Mouse (Mus musculus): ENCODE data around the gene Olfr825. TPM values are rescaled to one million over a fixed set of nuclear protein-coding genes. Genes with fewer than 3 reads are reported as not detected.
"Not testable (repeated sequence)": the region's sequence is repeated elsewhere in the genome, so short reads cannot be mapped to it uniquely, and the experiment has no call there.

The Olfr825 gene
- polyA plus RNA-seq (2015; fragmentation: Nextera tagmentation; extraction: Ambion mirVana), result not detected in 2 replicates

DNA sequence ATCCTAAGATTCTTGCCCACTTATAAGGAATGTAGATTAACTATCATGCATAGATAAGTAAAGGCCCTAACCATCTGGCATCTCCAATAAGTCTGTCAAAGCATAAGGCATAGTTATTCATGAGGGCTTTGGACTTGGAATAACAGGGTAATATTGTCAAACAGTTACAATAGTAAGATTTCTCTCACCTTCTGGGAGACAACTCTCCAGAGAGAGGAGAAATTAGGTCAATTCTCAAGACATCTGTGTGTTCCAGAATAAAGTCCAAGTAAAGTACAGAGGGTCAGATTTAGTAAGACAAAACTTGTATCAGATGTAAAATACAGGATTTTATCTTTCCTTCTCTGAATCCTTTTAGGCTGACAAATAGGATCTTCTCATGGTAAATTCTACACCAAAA, at the start of gene Olfr825:
Gene Olfr825 (minus strand): TSS at position 101 of the 400 bp plus-strand sequence.
- H3K4me3 ChIP-seq, result no peak within 1 kb of the TSS
- no peak within 1 kb of the TSS for H3K9ac ChIP-seq
- no peak for ATAC-seq (ENCODE audit: extremely low read depth, insufficient number of reproducible peaks, low FRiP score, low TSS enrichment)
- no peak within 1 kb of the TSS for H3K4me2 ChIP-seq
- no peaks in the 10 kb centered on the region for H3K27me3 ChIP-seq (replicated peaks)
- no peak within 1 kb of the TSS for H3K27ac ChIP-seq (replicated peaks)
- no peaks in the 10 kb centered on the region for H3K9me3 ChIP-seq
- no peaks in the 10 kb centered on the region for H3K36me3 ChIP-seq
- H3K4me1 ChIP-seq, result no peaks in the 10 kb centered on the region

DNA sequence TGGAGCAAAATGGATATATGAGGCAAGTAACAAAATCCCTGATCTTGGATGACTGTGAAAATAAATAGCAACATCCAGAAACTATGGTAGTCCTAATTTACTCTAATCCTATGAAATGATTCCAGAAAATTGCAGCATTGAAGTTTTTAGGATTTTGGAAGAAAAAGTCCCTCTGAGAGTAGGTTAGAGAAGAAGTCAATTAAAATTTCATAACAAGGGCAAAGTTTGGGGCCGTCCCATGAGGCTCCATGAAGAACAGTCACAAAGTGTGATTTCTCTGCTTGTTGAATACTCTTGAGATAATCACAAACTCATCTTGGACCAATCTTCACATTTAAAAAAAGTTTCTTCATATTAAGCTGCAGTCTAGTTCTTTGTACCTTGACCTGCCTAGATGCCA, 47.7 kb upstream of the Olfr825 start, which contains the start of gene Olfr827:
Gene Olfr827 (minus strand): TSS at position 101 of the 400 bp plus-strand sequence.
- no peak within 1 kb of the TSS for H3K9ac ChIP-seq
- 76% methylated on average over 1 of the region's 1 CpGs for WGBS
- H3K9me3 ChIP-seq, result no peaks in the 10 kb centered on the region
- H3K27ac ChIP-seq (replicated peaks), result no peak within 1 kb of the TSS
- H3K4me1 ChIP-seq, result no peaks in the 10 kb centered on the region
- H3K27me3 ChIP-seq (replicated peaks), result no peaks in the 10 kb centered on the region
- no peak within 1 kb of the TSS for H3K4me2 ChIP-seq
- no peaks in the 10 kb centered on the region for H3K36me3 ChIP-seq
- no peak for ATAC-seq (ENCODE audit: extremely low read depth, insufficient number of reproducible peaks, low FRiP score, low TSS enrichment)
- no peak within 1 kb of the TSS for H3K4me3 ChIP-seq

DNA sequence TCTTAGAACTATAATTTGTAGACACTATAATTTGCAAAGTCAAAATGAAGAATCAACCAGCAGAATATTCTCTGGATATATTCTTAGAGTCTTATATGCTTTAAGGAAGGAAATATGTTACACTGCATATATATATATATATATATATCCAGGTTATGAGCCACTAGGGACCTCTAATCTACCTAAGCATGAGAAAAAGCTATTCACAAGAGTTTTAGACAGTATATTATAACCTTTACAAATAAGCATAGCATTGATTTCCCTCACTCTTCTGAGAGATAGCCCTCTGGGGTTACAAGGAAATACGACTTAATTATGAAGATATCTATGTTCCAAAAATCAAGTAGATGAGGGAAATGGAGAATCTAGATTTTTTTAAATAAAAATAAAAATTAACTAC, 17.5 kb upstream of the Olfr825 start, which contains the start of gene Olfr826:
Gene Olfr826 (minus strand): TSS at position 101 of the 400 bp plus-strand sequence.
- H3K36me3 ChIP-seq, result no peaks in the 10 kb centered on the region
- no peak within 1 kb of the TSS for H3K27ac ChIP-seq (replicated peaks)
- ATAC-seq (ENCODE audit: extremely low read depth, insufficient number of reproducible peaks, low FRiP score, low TSS enrichment), result no peak
- no peak within 1 kb of the TSS for H3K9ac ChIP-seq
- H3K9me3 ChIP-seq, result no peaks in the 10 kb centered on the region; the same call in 1 of the 2 replicates
- H3K27me3 ChIP-seq (replicated peaks), result no peaks in the 10 kb centered on the region
- WGBS, result 71% methylated on average over 1 of the region's 1 CpGs
- H3K4me1 ChIP-seq, result no peaks in the 10 kb centered on the region
- H3K4me2 ChIP-seq, result no peak within 1 kb of the TSS
- no peak within 1 kb of the TSS for H3K4me3 ChIP-seq

DNA sequence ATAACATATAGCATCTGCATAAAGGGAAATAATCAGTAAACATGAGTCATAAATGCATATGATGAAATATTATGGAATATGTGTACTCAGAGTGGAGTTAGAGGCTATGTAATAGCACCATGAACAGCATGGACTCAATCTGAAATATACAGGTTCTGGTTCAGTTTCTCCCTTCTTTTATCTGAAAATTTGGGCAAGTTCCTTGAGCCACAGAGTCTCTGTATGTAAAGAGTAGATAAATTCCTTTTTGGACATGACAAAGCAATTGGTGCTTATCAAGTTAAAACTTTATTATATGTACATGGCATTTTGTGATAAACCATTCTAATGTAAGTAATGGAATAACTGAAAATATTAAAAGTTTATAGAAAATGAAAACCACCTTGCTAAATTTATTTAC, 1.4 kb downstream of the Olfr825 start:
- H3K9me3 ChIP-seq, result no peaks in the 10 kb centered on the region
- no peak overlapping the region for H3K4me3 ChIP-seq
- no peak overlapping the region for H3K27ac ChIP-seq (replicated peaks)
- no peak for ATAC-seq (ENCODE audit: extremely low read depth, insufficient number of reproducible peaks, low FRiP score, low TSS enrichment)
- H3K36me3 ChIP-seq, result no peaks in the 10 kb centered on the region
- no peaks in the 10 kb centered on the region for H3K4me1 ChIP-seq
- no peak overlapping the region for H3K9ac ChIP-seq
- no peak overlapping the region for H3K4me2 ChIP-seq
- H3K27me3 ChIP-seq (replicated peaks), result no peaks in the 10 kb centered on the region

DNA sequence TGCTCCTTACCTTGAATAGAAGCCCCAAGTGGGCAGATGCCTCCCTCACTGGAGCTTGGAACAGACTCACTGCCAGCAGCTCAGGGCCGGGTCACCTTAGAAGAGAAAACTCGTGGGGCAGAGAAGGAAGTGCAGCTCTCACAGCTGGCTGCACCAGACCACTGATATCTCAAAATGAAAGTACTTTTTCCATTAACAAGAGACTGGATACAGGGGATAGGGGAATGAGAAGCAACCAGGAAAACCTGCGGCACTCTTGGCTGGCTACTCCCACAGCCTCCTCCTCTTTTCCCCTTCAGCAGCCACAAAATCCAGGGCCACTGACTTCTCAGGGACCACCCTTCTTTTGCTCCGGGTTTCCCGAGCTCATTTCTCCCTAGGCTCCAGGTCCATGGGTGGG, 22.4 kb downstream of the Olfr825 start:
- Histone ChIP-seq H3K27me3 (replicated peaks) (no peaks in the 10 kb centered on the region), H3K4me1 (no peaks in the 10 kb centered on the region), H3K9ac (no peak overlapping the region), H3K9me3 (no peaks in the 10 kb centered on the region), H3K27ac (replicated peaks) (no peak overlapping the region), H3K4me3 (no peak overlapping the region), H3K4me2 (no peak overlapping the region), H3K36me3 (no peaks in the 10 kb centered on the region)
- WGBS, result 70% methylated on average over 5 of the region's 5 CpGs
- no peak for ATAC-seq (ENCODE audit: extremely low read depth, insufficient number of reproducible peaks, low FRiP score, low TSS enrichment)

DNA sequence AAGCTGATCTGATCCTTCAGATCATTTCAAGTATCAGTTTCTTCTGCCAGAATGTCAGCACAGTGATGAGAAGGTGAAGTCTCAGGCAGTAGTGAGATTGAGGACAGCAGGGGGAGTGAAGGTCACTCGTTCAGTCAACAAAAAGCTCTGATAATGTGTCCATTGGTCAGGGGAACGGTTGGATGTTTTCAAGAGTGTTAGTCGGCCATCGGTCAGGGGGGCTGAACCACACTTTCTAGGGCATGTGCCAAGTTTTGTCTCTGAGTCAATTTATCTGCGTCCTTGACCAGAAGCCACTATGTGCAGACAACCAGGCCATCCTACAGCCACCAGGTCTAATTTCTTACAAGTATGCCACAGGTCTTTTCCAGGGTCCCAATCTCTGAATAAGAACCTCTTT, 24.1 kb downstream of the Olfr825 start:
- not testable (repeated sequence) for H3K27ac ChIP-seq (replicated peaks); H3K4me3 ChIP-seq; H3K4me2 ChIP-seq; H3K4me1 ChIP-seq; H3K27me3 ChIP-seq (replicated peaks); H3K36me3 ChIP-seq; H3K9ac ChIP-seq; ATAC-seq (ENCODE audit: extremely low read depth, insufficient number of reproducible peaks, low FRiP score, low TSS enrichment); H3K9me3 ChIP-seq
- 61% methylated on average over 5 of the region's 5 CpGs for WGBS

DNA sequence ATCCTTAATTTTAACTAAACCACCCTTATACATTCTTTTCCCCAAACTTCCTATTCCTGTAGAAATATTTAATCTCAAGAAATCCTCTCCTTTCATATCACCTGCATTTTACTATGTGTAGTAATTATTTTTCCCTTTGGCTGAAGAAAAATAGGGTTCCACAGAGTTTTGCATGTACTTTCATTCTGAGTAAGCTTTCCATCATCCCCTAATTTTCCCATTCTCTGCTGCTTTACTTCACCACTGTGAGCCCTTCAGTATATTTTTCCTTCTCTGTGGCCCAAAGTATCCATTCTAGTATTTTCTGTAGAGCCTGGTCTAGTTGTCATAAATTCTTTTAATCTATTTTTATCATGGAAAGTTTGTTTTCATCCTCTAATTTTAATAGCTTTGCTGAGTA, 31.8 kb downstream of the Olfr825 start:
- no peak overlapping the region for H3K4me3 ChIP-seq
- no peaks in the 10 kb centered on the region for H3K27me3 ChIP-seq (replicated peaks)
- no peak overlapping the region for H3K9ac ChIP-seq
- H3K27ac ChIP-seq (replicated peaks), result no peak overlapping the region
- H3K4me2 ChIP-seq, result no peak overlapping the region
- H3K9me3 ChIP-seq, result no peaks in the 10 kb centered on the region
- H3K36me3 ChIP-seq, result no peaks in the 10 kb centered on the region
- no peaks in the 10 kb centered on the region for H3K4me1 ChIP-seq
- no peak for ATAC-seq (ENCODE audit: extremely low read depth, insufficient number of reproducible peaks, low FRiP score, low TSS enrichment)

DNA sequence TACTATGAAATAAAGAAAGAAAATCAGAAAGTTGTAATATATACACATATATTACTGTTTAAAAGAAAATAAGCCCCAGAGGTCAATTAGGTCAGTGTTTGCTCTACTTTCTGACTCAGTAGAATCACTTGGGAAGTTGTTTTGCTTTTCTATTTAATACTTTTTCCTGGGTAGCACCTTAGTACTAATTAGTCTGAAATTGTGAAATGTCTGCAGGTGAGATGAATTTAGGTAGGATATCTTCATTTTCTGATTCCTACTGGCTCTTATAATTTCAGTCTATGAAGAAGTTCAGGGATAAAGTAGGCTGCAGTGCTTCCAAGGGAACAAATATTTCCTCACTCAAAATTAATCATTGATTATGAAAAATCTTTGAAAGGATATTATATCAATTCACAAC, 36.7 kb downstream of the Olfr825 start, which contains the start of gene Olfr824:
Gene Olfr824 (minus strand): TSS at position 101 of the 400 bp plus-strand sequence.
- H3K9me3 ChIP-seq; H3K27ac ChIP-seq (replicated peaks); H3K4me2 ChIP-seq; ATAC-seq (ENCODE audit: extremely low read depth, insufficient number of reproducible peaks, low FRiP score, low TSS enrichment); H3K4me1 ChIP-seq; H3K36me3 ChIP-seq; H3K27me3 ChIP-seq (replicated peaks); H3K9ac ChIP-seq; H3K4me3 ChIP-seq: not testable (repeated sequence)

DNA sequence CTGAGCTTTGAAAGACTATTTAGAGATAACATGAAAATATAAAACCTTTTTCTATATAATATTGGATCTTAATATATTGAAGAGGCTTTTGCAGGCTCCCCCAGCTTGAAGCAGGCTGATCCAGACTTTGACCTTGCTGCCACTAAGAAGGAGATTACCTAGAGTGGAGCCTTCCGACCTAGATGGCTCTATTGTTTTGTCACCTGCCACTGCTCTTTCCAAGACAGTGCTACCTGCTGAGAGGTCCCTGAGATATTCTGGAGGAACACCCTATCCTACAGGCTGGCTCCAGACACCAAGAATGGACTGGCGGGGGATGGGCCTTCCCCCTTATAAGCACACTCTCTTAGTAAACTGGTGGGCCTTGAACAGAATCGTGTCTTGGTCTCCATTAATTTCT, 50.5 kb downstream of the Olfr825 start:
- not testable (repeated sequence) for H3K4me1 ChIP-seq; H3K9ac ChIP-seq; H3K4me2 ChIP-seq; H3K27me3 ChIP-seq (replicated peaks); ATAC-seq (ENCODE audit: extremely low read depth, insufficient number of reproducible peaks, low FRiP score, low TSS enrichment); H3K36me3 ChIP-seq; H3K27ac ChIP-seq (replicated peaks); H3K9me3 ChIP-seq; H3K4me3 ChIP-seq
- WGBS, result 61% methylated on average over 3 of the region's 3 CpGs

DNA sequence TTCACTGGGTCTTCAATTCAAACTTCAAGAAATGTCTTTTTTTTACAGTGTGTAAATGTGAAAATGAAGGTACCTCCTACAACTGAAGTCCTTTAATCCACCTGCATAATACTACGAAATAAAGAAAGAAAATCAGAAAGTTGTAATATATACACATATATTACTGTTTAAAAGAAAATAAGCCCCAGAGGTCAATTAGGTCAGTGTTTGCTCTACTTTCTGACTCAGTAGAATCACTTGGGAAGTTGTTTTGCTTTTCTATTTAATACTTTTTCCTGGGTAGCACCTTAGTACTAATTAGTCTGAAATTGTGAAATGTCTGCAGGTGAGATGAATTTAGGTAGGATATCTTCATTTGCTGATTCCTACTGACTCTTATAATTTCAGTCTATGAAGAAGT, 51.3 kb downstream of the Olfr825 start, which contains the start of gene Olfr823:
Gene Olfr823 (minus strand): TSS at position 101 of the 400 bp plus-strand sequence.
- not testable (repeated sequence) for H3K9me3 ChIP-seq; H3K27me3 ChIP-seq (replicated peaks); H3K27ac ChIP-seq (replicated peaks); H3K36me3 ChIP-seq; ATAC-seq (ENCODE audit: extremely low read depth, insufficient number of reproducible peaks, low FRiP score, low TSS enrichment); H3K9ac ChIP-seq; H3K4me2 ChIP-seq; H3K4me3 ChIP-seq; H3K4me1 ChIP-seq
- WGBS, result 74% methylated on average over 1 of the region's 1 CpGs

Data from heart, embryonic 13.5 days (tissue).